Mouse (Mus musculus): ENCODE data around the gene Lgr4. TPM values are rescaled to one million over a fixed set of nuclear protein-coding genes. Genes with fewer than 3 reads are reported as not detected.

Lgr4 gene
- total RNA-seq, 2 experiments from 2014 or later, result 32.7 to 34.3 TPM

GRCm38 (mm10) chr2:110017616-110018505 is 100.4 kb downstream of the Lgr4 start, which contains the start of gene Ccdc34:
Gene Ccdc34 (plus strand): TSS chr2:110017817.
- DNase-seq, result peak; percentile 89 to 90

DNA sequence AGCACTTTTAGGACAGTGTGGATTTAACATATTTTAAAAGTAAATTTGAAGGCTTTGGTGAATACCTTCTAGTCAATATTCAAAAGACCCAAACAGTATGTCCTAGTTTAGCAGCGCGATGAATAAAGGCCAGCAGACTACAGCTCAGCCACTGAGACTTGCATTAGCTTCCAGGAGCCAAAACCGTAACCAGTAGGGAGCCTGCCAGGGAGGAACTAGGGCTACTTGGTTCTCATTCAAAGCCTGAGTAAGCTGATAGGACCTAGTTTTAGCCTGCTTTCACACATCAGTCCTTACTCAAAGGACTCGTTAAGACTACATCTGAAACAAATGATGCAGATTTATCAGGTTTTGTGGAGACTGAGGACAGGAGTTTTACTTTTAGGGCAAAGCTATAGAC is 102.2 kb downstream of the Lgr4 start:
- DNase-seq, result no peak

GRCm38 (mm10) chr2:110020430-110020829 is 103.0 kb downstream of the Lgr4 start:
- no peak for DNase-seq

GRCm38 (mm10) chr2:110036265-110036664 is 118.8 kb downstream of the Lgr4 start:
- no peak for DNase-seq

DNA sequence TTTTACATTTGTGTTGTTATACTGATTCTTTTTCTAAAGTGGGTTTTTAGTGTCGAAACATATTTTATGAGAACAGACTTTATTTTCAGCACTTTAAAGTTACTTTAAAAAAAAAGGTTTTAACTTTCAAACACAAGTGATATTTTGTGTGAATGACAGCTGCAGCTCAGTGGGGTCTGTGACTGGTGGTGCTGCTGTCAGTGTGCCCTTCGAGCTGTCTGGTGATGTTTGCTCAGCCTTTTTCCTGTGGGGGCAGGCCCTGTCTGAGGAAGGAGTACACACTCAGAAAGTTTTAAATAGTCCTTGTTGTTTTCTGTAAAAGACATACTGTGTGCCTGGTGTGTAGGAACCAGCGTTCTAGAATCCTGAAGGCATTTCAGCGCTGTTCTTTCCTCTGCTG is 119.2 kb downstream of the Lgr4 start:
- no peak for DNase-seq

DNA sequence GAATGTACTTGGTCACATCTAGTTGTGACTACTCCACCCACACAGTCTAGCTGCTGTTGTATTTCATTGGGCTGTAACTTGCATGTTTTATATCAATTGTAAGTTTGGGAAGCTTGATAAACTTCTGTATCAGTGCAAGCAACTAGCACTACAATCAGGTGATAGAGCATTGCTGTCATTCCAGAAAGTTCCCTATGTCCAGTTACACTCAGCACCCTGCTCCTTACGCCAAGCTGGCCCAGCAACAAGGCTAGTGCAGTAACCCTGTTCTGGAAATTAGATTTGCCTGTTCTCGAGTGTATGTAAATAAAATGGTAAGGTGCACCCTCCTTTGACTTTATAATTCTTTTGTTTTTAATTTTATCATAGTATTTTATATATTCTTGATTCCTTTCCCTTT is 119.8 kb downstream of the Lgr4 start:
- DNase-seq, result no peak

DNA sequence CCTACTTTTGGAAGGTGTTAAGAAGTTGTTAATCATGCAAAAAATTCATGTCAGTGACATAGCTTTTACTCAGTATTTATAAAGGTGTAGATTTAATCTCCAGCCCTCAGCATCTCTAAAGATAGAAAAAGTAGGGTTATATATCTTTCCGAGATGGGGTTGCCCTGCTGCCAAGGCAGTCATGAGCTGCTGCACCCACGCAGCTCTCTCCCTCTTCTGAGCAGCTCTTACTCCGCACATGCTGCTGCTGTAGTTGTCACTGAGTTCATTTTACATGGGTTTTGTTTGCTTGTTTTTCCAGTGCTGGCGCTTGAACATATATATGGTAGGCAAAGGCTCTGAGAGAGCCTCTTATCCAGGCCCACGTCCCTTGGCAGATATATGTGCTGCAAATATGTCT is 120.9 kb downstream of the Lgr4 start:
- no peak for DNase-seq

GRCm38 (mm10) chr2:110042861-110043760 is 125.7 kb downstream of the Lgr4 start:
- DNase-seq, result no peak

GRCm38 (mm10) chr2:110058424-110058823 is 141.0 kb downstream of the Lgr4 start:
- DNase-seq, result no peak

- DNase-seq, result no peak
These were observed 145.7 kb downstream of the Lgr4 start for GRCm38 (mm10) chr2:110063131-110063530.

Other genes starting within 250 kb of the Lgr4 start
- gene Bdnf, start 242.9 kb upstream of the Lgr4 start, total RNA-seq (2021), result 10 to 100 TPM; 30.8 to 34.2 TPM
- 100 to 1,000 TPM; 117 to 125 TPM for gene Lin7c, start 26.8 kb upstream of the Lgr4 start, total RNA-seq (2021)
- gene Ccdc34, start 100.2 kb downstream of the Lgr4 start, total RNA-seq (2021), result 10 to 100 TPM; 17.3 to 20.1 TPM

All from layer of hippocampus, postnatal 36 days (tissue).